Mouse (Mus musculus) C2C12 (cell line): ENCODE measurements around the gene Tnr. TPM values are rescaled to one million over a fixed set of nuclear protein-coding genes. Genes with fewer than 3 reads are reported as not detected.

ENCODE experiments used
- H3K27me3 ChIP-seq: one replicate; pipeline ENCODE4 v1.6.1; 2011; ENCODE audit not compliant: control insufficient read depth, insufficient read depth, insufficient read length
- H3K36me3 ChIP-seq: one replicate; pipeline ENCODE4 v1.6.1; 2011; ENCODE audit not compliant: control insufficient read depth, insufficient read depth
- H3K4me3 ChIP-seq: one replicate; pipeline ENCODE4 v1.5.1; 2011; ENCODE audit warnings: mild to moderate bottlenecking, control low read depth; ENCODE audit not compliant: poor library complexity, insufficient read depth, severe bottlenecking
- H3K79me2 ChIP-seq: one replicate; pipeline ENCODE4 v1.6.1; 2011; ENCODE audit not compliant: control insufficient read depth, insufficient read depth
- H3K79me3 ChIP-seq: one replicate; pipeline ENCODE4 v1.6.1; 2011; ENCODE audit warnings: low read depth, control low read depth
- H3ac ChIP-seq: one replicate; pipeline ENCODE3; 2011; ENCODE audit warnings: low read depth; ENCODE audit not compliant: control insufficient read depth, insufficient read length
- CEBPB ChIP-seq: IDR thresholded peaks from one replicate; pipeline ENCODE4 v1.6.1; 2011; ENCODE audit warnings: low read depth, mild to moderate bottlenecking, control low read depth, moderate library complexity
- CTCF ChIP-seq: IDR thresholded peaks from one replicate; pipeline ENCODE4 v1.5.1; 2011; ENCODE audit not compliant: control insufficient read depth, insufficient read depth, insufficient read length
- FOSL1 ChIP-seq: IDR thresholded peaks from one replicate; pipeline ENCODE4 v1.8.0; 2011; ENCODE audit warnings: mild to moderate bottlenecking, low read length; ENCODE audit not compliant: poor library complexity, insufficient read depth, severe bottlenecking
- MAX ChIP-seq: IDR thresholded peaks from one replicate; pipeline ENCODE4 v1.6.1; 2011; ENCODE audit warnings: mild to moderate bottlenecking, control low read depth
- MYOD1 ChIP-seq: IDR thresholded peaks from one replicate; pipeline ENCODE4 v1.6.1; 2011; ENCODE audit warnings: low read depth; ENCODE audit not compliant: control insufficient read depth, insufficient read length
- MYOG ChIP-seq: IDR thresholded peaks from one replicate; pipeline ENCODE4 v1.6.1; 2011; ENCODE audit not compliant: control insufficient read depth, insufficient read length; ENCODE audit errors: extremely low read depth
- USF1 ChIP-seq: IDR thresholded peaks from one replicate; pipeline ENCODE4 v1.6.1; 2011; ENCODE audit warnings: low read depth, mild to moderate bottlenecking, control low read depth, moderate library complexity
- polyA plus RNA-seq: library from polyadenylated mRNA; unstranded; fragments of >200 nt; fragmentation: generic; extraction: Trizol; gene quantifications from one replicate; pipeline ENCODE4 v1.2.1, GENCODE M21; 2012; ENCODE audit warnings: missing spikeins

The Tnr gene
- polyA plus RNA-seq, 1 experiment = under 0.01 TPM

GRCm38 (mm10) chr1:159796021-159796420 is 272.5 kb downstream of the Tnr start:
- Histone ChIP-seq H3K36me3 (no peaks in the 10 kb centered on the region), H3K27me3 (peaks cover 3% of the 10 kb centered on the region), H3K79me2 (no peaks in the 10 kb centered on the region), H3K4me3 (no peak overlapping the region), H3K79me3 (no peaks in the 10 kb centered on the region), H3ac (no peak overlapping the region)
- TF ChIP-seq USF1 (no peak), FOSL1 (no peak)

GRCm38 (mm10) chr1:159800366-159800765 is 276.8 kb downstream of the Tnr start:
- Histone ChIP-seq H3K27me3 (no peaks in the 10 kb centered on the region), H3K36me3 (no peaks in the 10 kb centered on the region), H3K79me2 (no peaks in the 10 kb centered on the region), H3ac (no peak overlapping the region), H3K4me3 (no peak overlapping the region), H3K79me3 (no peaks in the 10 kb centered on the region)
- TF ChIP-seq MAX (no peak), FOSL1 (no peak), MYOG (no peak), CTCF (no peak), CEBPB (no peak), MYOD1 (no peak), USF1 (no peak)

GRCm38 (mm10) chr1:159801753-159802152 is 278.2 kb downstream of the Tnr start:
- TF ChIP-seq FOSL1 (no peak), CEBPB (no peak), CTCF (no peak), MYOG (no peak), USF1 (no peak), MYOD1 (no peak), MAX (no peak)
- Histone ChIP-seq H3K79me2 (no peaks in the 10 kb centered on the region), H3K4me3 (no peak overlapping the region), H3K36me3 (no peaks in the 10 kb centered on the region), H3ac (no peak overlapping the region), H3K27me3 (no peaks in the 10 kb centered on the region), H3K79me3 (no peaks in the 10 kb centered on the region)

GRCm38 (mm10) chr1:159803711-159804110 is 280.1 kb downstream of the Tnr start:
- Histone ChIP-seq H3K27me3 (no peaks in the 10 kb centered on the region), H3K79me2 (no peaks in the 10 kb centered on the region), H3K4me3 (no peak overlapping the region), H3ac (no peak overlapping the region), H3K36me3 (no peaks in the 10 kb centered on the region), H3K79me3 (no peaks in the 10 kb centered on the region)
- TF ChIP-seq USF1 = no peak
- no peak for TF ChIP-seq CTCF
- TF ChIP-seq MAX = no peak
- TF ChIP-seq CEBPB = no peak
- TF ChIP-seq FOSL1 = no peak
- no peak for TF ChIP-seq MYOG
- TF ChIP-seq MYOD1 = no peak

- no peaks in the 10 kb centered on the region for H3K79me3 ChIP-seq
- no peaks in the 10 kb centered on the region for H3K27me3 ChIP-seq
- no peak overlapping the region for H3ac ChIP-seq
- TF ChIP-seq FOSL1 = no peak
- TF ChIP-seq USF1 = no peak
- TF ChIP-seq MYOG = no peak
- no peak for TF ChIP-seq MYOD1
- no peak for TF ChIP-seq CTCF
- no peak for TF ChIP-seq CEBPB
- TF ChIP-seq MAX = no peak
- no peaks in the 10 kb centered on the region for H3K79me2 ChIP-seq
- H3K4me3 ChIP-seq = no peak overlapping the region
- H3K36me3 ChIP-seq = no peaks in the 10 kb centered on the region
Measured at GRCm38 (mm10) chr1:159809493-159809892, 285.9 kb downstream of the Tnr start.

GRCm38 (mm10) chr1:159811805-159812204 is 288.2 kb downstream of the Tnr start:
- Histone ChIP-seq H3K79me3 (no peaks in the 10 kb centered on the region), H3ac (no peak overlapping the region), H3K4me3 (no peak overlapping the region), H3K36me3 (no peaks in the 10 kb centered on the region), H3K79me2 (no peaks in the 10 kb centered on the region), H3K27me3 (no peaks in the 10 kb centered on the region)
- TF ChIP-seq MAX = no peak
- TF ChIP-seq MYOG = no peak
- TF ChIP-seq CTCF = no peak
- TF ChIP-seq MYOD1 = no peak
- no peak for TF ChIP-seq FOSL1
- TF ChIP-seq USF1 = no peak
- no peak for TF ChIP-seq CEBPB
